Mouse (Mus musculus) kidney, postnatal 0 days (tissue): ENCODE data around the gene Obox3. TPM values are rescaled to one million over a fixed set of nuclear protein-coding genes. Genes with fewer than 3 reads are reported as not detected.
"Not testable (repeated sequence)": the region's sequence is repeated elsewhere in the genome, so short reads cannot be mapped to it uniquely, and the experiment has no call there.

Source experiments
- ATAC-seq: fragments of 200-750 bp; cut with Nextera tagmentation; replicated peaks from 2 replicates; pipeline ENCODE4 v1.8.0; 2017; ENCODE audit warnings: low read depth, moderate number of reproducible peaks, moderate TSS enrichment, moderate library complexity; ENCODE audit not compliant: low FRiP score
- DNase-seq: peaks from one replicate; pipeline ENCODE4 v3.0.0-alpha.2; 2016; ENCODE audit warnings: low spot score
- H3K27ac ChIP-seq: fragments of 300-500 bp; sonication (generic); 2 replicates; pipeline ENCODE4 v1.5.1; 2014; ENCODE audit warnings: mild to moderate bottlenecking
- H3K27me3 ChIP-seq: fragments of 300-500 bp; sonication (generic); 2 replicates; pipeline ENCODE4 v1.6.1; 2014; ENCODE audit warnings: low read length, mixed read lengths; ENCODE audit not compliant: insufficient read depth
- H3K36me3 ChIP-seq: fragments of 300-500 bp; sonication (generic); 2 replicates; pipeline ENCODE4 v1.6.1; 2014; ENCODE audit warnings: low read length, mixed read lengths; ENCODE audit not compliant: insufficient read depth
- H3K4me1 ChIP-seq: fragments of 300-500 bp; sonication (generic); replicated peaks from 2 replicates; pipeline ENCODE4 v1.6.1; 2014; ENCODE audit warnings: antibody characterized with exemption, low read length, mixed read lengths; ENCODE audit not compliant: insufficient read depth
- H3K4me2 ChIP-seq: fragments of 300-500 bp; sonication (generic); 2 replicates; pipeline ENCODE4 v1.6.1; 2014; ENCODE audit warnings: mild to moderate bottlenecking, low read length, moderate library complexity, mixed read lengths
- H3K4me3 ChIP-seq: fragments of 300-500 bp; sonication (generic); replicated peaks from 2 replicates; pipeline ENCODE4 v1.5.1; 2014; ENCODE audit warnings: low read depth, low read length
- H3K9ac ChIP-seq: fragments of 300-500 bp; sonication (generic); 2 replicates; pipeline ENCODE4 v1.6.1; 2014; ENCODE audit warnings: low read depth, low read length
- H3K9me3 ChIP-seq: fragments of 300-500 bp; sonication (generic); replicated peaks from 2 replicates; pipeline ENCODE4 v1.6.1; 2016; ENCODE audit warnings: low read length, inconsistent platforms, mixed read lengths
- WGBS: fragments of 180-500 bp; shearing (Covaris S2); extraction: QIAGEN DNeasy Blood & Tissue Kit; methylation state at CpG from one replicate; pipeline ENCODE4 v1.1.7; 2014; 5-methylcytosine and 5-hydroxymethylcytosine counted together
- polyA plus RNA-seq: library from polyadenylated mRNA; unstranded; fragments of >200 nt; fragmentation: Nextera tagmentation; extraction: Ambion mirVana; gene quantifications from 2 replicates; pipeline ENCODE4 v1.2.1, GENCODE M21; 2015

Gene Obox3
- not detected in 2 replicates for polyA plus RNA-seq

DNA sequence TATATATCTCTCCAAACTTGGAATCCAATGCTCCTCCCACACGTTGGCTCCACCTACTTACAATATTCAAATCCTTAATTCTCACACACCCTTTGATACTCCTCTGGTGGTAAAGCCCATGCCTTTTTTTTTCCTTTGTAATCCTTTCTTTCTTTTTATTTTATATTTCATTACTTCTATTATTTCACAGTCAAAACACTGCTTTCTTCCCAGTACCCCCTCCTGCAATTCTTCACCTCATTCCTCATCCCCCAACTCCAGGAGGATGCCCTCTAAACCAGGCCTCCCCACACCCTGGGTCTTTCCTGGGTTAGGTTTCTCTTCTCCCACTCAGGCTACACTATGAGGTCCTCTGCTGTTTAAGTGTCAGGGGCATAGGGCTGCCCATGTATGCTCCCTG lies at the start of gene Obox3:
Gene Obox3 (minus strand): TSS at position 101 of the 400 bp plus-strand sequence.
- not testable (repeated sequence) for ATAC-seq, H3K9ac ChIP-seq, H3K36me3 ChIP-seq, H3K27me3 ChIP-seq, H3K4me3 ChIP-seq, H3K4me2 ChIP-seq, H3K4me1 ChIP-seq, H3K9me3 ChIP-seq, DNase-seq, H3K27ac ChIP-seq
- WGBS: 31% methylated on average over 1 of the region's 1 CpGs

DNA sequence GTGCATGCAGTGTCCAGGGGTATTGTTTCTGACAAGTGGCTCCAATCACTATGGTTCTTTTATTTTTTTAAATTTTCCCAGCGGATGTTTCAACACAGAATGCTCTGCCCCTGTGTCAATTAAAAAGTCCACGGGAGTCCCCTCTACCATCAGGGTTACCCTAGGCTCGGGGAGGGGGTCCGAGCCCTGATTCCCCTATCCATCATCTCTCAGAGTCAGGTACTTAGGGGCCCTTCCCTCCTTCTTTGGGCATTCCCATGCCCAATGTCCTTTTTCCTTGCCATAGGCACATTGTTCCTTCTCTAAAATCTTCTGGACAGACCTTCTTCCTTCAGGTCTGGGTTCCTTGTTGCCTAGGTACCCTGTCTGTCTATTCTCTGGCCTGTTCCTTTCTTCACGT lies 130.3 kb downstream of the Obox3 start:
- H3K27ac ChIP-seq, H3K4me1 ChIP-seq, DNase-seq, H3K27me3 ChIP-seq, H3K4me3 ChIP-seq, H3K9ac ChIP-seq, ATAC-seq, H3K4me2 ChIP-seq, H3K9me3 ChIP-seq, H3K36me3 ChIP-seq: not testable (repeated sequence)
- 71% methylated on average over 4 of the region's 5 CpGs for WGBS

Other genes with a start within 250 kb of the Obox3 start
- gene Obox5, start 110.2 kb upstream of the Obox3 start, polyA plus RNA-seq: not detected in 2 replicates
- not detected in 2 replicates for gene Obox6, start 199.8 kb upstream of the Obox3 start, polyA plus RNA-seq
- not detected in 2 replicates for gene Crx, start 240.1 kb upstream of the Obox3 start, polyA plus RNA-seq
- not detected in 2 replicates for gene Crxos, start 242.7 kb upstream of the Obox3 start, polyA plus RNA-seq